Mouse (Mus musculus): ENCODE results near the gene Ccnd3. TPM values are rescaled to one million over a fixed set of nuclear protein-coding genes. Genes with fewer than 3 reads are reported as not detected.

Gene Ccnd3
- polyA plus RNA-seq (2012; rRNA removed): 57.0 and 63.7 TPM in 2 replicates

- DNase-seq (ENCODE audit: low read depth, low spot score): no peak
- under 1% methylated on average over 22 of the region's 22 CpGs for WGBS
These were observed at the start of gene Ccnd3 for GRCm38 (mm10) chr17:47504941-47505346. Gene Ccnd3, plus strand, starts transcription at chr17:47505051.

DNA sequence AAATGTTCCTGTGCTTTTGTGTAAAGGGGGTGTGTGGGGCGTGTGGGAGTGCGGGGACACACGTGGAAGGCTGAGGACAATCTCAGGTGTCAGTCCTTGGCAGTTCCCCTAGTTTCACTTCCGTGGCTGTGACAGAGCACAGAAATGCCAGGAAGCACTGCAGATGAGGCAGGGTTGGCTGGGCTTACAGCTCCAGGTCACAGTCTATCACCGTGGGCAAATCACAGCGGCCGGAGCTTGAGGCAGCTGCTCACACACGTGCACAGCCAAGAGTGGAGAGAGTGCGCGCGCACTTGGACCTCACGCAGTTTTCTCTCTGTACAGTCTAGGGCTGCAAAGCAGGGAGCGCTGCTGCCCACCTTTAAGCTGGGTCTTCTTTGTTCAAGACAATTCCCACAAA lies 46.5 kb upstream of the Ccnd3 start:
- no peak for DNase-seq (ENCODE audit: low read depth, low spot score)
- WGBS: 66% methylated on average over 13 of the region's 13 CpGs

- 88% methylated on average over 2 of the region's 2 CpGs for WGBS
- DNase-seq (ENCODE audit: low read depth, low spot score): no peak
These were observed 45.9 kb upstream of the Ccnd3 start for GRCm38 (mm10) chr17:47458936-47459335.

GRCm38 (mm10) chr17:47459341-47459919 lies 45.4 kb upstream of the Ccnd3 start:
- 32% methylated on average over 3 of the region's 3 CpGs for WGBS
- no peak for DNase-seq (ENCODE audit: low read depth, low spot score)

DNA sequence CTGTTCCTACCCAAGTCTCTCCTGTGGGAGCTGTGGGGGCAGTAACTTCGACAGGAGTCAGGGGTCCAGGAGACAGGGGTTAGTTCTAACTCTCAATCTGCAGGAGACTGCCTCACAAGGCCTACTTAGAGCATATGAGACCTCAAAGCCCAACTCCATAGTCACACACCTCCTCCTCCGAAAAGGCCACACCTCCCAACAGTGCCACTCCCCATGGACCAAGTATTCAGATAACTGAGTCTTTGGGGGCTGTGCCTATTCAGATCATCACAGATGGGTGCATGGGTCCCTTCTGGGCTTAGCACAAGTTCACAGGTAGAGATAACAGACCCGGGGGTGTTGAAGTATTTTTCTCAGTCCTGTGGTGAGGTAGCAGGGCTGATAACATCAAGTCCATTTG lies 43.2 kb upstream of the Ccnd3 start:
- 51% methylated on average over 3 of the region's 3 CpGs for WGBS
- no peak for DNase-seq (ENCODE audit: low read depth, low spot score)

DNA sequence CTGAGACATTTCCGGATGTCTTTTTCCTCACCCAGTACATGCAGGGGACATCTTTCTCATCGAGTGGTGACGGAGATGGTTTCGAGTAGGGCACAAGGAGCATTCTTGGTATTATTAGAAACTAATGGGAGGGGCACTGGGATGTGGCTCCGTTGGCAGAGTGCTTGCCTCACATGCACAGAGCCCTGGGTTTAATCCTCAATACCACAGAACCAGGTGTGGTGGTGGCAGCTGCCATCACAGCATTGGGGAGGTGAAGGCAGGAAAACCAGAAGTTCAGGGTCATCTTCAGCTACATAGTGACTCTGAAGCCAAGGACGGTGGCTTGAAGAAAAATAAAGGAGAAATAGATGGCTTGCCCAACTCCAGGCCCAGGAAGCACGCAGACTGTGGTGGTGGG lies 42.6 kb upstream of the Ccnd3 start:
- WGBS: 45% methylated on average over 7 of the region's 7 CpGs
- DNase-seq (ENCODE audit: low read depth, low spot score): no peak

DNA sequence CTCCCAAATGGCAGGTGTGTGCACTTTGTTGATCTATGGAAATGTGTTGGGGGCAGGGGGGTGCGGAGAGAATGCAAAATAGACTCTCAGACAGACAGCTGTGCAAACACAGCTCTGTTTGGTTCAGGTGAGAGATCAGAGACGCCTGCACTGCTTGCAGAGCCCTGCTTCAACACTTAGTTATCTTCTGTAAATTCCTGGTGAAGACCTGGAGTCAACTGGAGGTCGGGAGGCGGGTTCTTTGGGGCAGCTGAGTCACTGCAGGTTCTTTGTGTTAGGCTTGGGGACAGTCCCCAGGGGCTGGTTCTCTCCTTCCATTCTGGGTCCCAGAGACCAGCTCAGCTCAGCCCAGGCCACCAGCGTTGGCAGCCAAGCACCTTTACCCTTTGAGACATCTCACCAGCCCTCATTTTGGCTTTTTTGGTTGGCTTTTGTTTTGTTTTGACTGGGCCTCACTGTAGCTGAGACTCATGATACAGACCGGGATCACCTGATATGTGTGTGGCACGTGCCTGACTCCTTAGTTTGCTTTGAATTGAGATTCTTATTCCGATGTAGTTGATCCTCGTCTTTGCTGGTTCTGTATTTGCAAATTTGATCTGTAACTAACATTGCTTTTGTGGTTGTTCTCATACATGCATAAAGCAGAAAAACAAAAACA lies 42.0 kb upstream of the Ccnd3 start:
- no peak for DNase-seq (ENCODE audit: low read depth, low spot score)
- WGBS: 34% methylated on average over 9 of the region's 9 CpGs

GRCm38 (mm10) chr17:47464248-47464965 lies 40.4 kb upstream of the Ccnd3 start:
- DNase-seq (ENCODE audit: low read depth, low spot score): no peak
- 46% methylated on average over 12 of the region's 12 CpGs for WGBS

DNA sequence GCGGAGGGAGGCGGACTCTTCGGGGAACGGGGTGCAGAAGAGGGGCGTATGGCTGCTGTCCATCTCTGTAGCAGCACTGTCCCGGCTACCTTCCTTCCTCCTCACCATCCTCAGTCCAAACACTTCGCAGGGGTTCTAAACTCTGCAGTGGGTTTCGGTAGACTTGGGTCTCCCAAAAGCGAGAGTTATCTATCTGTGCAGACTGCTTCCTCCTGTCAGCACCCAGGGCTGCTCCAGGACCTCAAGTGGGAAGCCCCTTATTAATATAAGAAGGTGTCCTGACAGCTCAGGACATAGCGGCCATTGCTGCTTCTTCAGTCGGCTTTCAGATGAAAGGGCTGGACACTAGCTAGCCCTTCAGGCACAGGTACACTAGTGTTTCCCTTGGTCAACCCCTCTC lies 39.8 kb upstream of the Ccnd3 start:
- DNase-seq (ENCODE audit: low read depth, low spot score): no peak
- 87% methylated on average over 11 of the region's 11 CpGs for WGBS

- WGBS: 70% methylated on average over 9 of the region's 9 CpGs
These were observed 38.6 kb upstream of the Ccnd3 start for GRCm38 (mm10) chr17:47466284-47466683.

GRCm38 (mm10) chr17:47467659-47468058 lies 37.2 kb upstream of the Ccnd3 start:
- 91% methylated on average over 11 of the region's 11 CpGs for WGBS
- no peak for DNase-seq (ENCODE audit: low read depth, low spot score)

More at GRCm38 (mm10) chr17:47466284-47466683, 38.6 kb upstream of the Ccnd3 start:
- DNase-seq (ENCODE audit: low read depth, low spot score): no peak

GRCm38 (mm10) chr17:47468063-47468462 lies 36.8 kb upstream of the Ccnd3 start:
- 61% methylated on average over 14 of the region's 14 CpGs for WGBS
- no peak for DNase-seq (ENCODE audit: low read depth, low spot score)

DNA sequence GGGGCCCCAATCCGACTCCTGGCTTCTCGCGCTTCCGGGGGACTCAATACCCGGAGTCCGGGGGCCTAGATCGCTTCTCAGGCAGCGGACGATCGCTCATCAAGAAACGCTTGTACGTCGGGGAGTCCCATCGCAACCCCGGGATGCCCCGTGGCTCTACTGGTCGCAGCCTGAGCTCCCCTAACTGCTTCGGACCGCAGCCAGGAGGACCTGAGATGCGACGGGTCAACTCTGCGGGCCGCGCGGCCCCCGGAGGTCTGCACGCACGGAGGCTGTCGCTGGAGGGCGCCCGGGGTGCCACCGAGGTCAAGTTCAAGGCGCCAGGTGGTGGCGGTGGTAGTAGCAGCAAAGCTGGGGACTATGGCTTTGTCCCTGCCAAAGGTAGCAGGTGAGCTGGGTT lies 36.4 kb upstream of the Ccnd3 start:
- WGBS: 72% methylated on average over 34 of the region's 34 CpGs
- DNase-seq (ENCODE audit: low read depth, low spot score): no peak

GRCm38 (mm10) chr17:47469642-47470041 lies 35.2 kb upstream of the Ccnd3 start:
- WGBS: 87% methylated on average over 4 of the region's 4 CpGs
- no peak for DNase-seq (ENCODE audit: low read depth, low spot score)

GRCm38 (mm10) chr17:47470121-47470520 lies 34.7 kb upstream of the Ccnd3 start:
- no peak for DNase-seq (ENCODE audit: low read depth, low spot score)
- 42% methylated on average over 4 of the region's 4 CpGs for WGBS

DNA sequence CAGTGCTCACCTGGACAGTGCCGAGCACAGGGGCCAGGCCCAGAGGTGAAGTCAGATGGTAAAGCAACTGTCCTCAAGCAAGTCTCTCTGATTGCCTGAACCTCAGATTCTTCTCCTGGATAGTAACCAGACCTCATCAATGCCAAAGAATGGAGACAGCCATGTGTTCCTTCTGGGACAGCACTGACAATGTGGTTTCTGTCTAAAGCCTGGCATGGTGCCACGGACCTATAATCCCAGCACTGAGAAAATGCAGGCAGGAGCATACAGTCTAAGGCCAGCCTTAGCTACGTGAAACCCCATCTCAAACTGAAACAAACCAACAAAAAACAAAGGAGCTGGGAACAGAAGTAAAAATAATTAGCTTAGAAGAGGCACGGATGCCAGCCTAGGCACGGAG lies 34.2 kb upstream of the Ccnd3 start:
- no peak for DNase-seq (ENCODE audit: low read depth, low spot score)
- WGBS: 46% methylated on average over 5 of the region's 5 CpGs

- no peak for DNase-seq (ENCODE audit: low read depth, low spot score)
- 51% methylated on average over 15 of the region's 15 CpGs for WGBS
These were observed 32.2 kb upstream of the Ccnd3 start for GRCm38 (mm10) chr17:47472435-47473350.

- 11% methylated on average over 8 of the region's 8 CpGs for WGBS
- no peak for DNase-seq (ENCODE audit: low read depth, low spot score)
These were observed 31.3 kb upstream of the Ccnd3 start for GRCm38 (mm10) chr17:47473434-47473974.

GRCm38 (mm10) chr17:47474250-47474649 lies 30.6 kb upstream of the Ccnd3 start:
- no peak for DNase-seq (ENCODE audit: low read depth, low spot score)
- WGBS: 52% methylated on average over 4 of the region's 4 CpGs

GRCm38 (mm10) chr17:47475181-47475580 lies 29.7 kb upstream of the Ccnd3 start:
- no peak for DNase-seq (ENCODE audit: low read depth, low spot score)
- 74% methylated on average over 4 of the region's 4 CpGs for WGBS
